Mouse (Mus musculus): Measurements from ENCODE around the gene Inka2. TPM values are rescaled to one million over a fixed set of nuclear protein-coding genes. Genes with fewer than 3 reads are reported as not detected.
A peak's percentile ranks its signal among the peaks of the same experiment; 100 is the strongest.

The Inka2 gene
- polyA plus RNA-seq (2015; fragmentation: Nextera tagmentation; extraction: Ambion mirVana) = 11.6 and 11.8 TPM in 2 replicates

- Histone ChIP-seq H3K27me3 (peaks cover 15% of the 10 kb centered on the region; the same call in 1 of the 2 replicates), H3K27ac (replicated peaks) (peak within 1 kb of the TSS; percentile 69), H3K9me3 (no peaks in the 10 kb centered on the region), H3K4me1 (replicated peaks) (peaks cover 22% of the 10 kb centered on the region), H3K4me3 (peak within 1 kb of the TSS; percentile 52), H3K36me3 (no peaks in the 10 kb centered on the region), H3K9ac (peak within 1 kb of the TSS; percentile 53), H3K4me2 (peak within 1 kb of the TSS; percentile 99)
- 2% methylated on average over 38 of the region's 43 CpGs for WGBS
- peak; percentile 95 for ATAC-seq (ENCODE audit: low FRiP score, low read depth)
Observed at GRCm38 (mm10) chr3:105704031-105705008, at the start of gene Inka2. Gene Inka2 (plus strand): TSS chr3:105704599.

DNA sequence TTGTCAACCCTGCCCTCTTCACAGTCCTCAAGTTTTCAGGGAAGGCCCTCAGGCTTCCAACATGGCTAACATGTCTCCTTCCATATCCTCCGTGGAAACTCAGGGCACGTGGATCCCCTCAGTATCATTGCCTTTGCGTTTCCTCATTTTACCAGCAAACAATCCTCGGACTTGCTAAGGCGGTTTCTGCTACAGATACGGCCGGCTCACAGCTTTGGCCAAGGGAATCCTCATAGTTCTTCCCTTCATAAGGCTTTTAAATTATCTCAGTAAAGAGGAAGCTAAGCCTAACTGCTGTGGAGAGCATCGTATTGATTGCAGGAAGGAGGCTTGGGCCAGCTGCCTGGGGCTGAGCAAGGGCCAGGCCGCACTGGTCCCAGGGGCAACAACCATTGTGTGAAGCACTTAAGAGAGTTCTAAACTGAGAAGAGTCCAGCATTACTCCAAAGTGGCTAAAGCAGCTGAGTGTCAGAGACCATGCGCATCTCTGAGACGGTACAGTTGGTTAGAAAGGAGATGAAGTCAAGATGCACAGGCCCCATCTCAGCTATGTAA, 49.3 kb upstream of the Inka2 start:
- no peaks in the 10 kb centered on the region for H3K27me3 ChIP-seq
- no peaks in the 10 kb centered on the region for H3K36me3 ChIP-seq
- no peak overlapping the region for H3K4me3 ChIP-seq
- no peak for ATAC-seq (ENCODE audit: low FRiP score, low read depth)
- H3K9me3 ChIP-seq = no peaks in the 10 kb centered on the region
- no peak overlapping the region for H3K9ac ChIP-seq
- no peaks in the 10 kb centered on the region for H3K4me1 ChIP-seq (replicated peaks)
- 95% methylated on average over 11 of the region's 11 CpGs for WGBS
- H3K4me2 ChIP-seq = no peak overlapping the region
- H3K27ac ChIP-seq (replicated peaks) = no peak overlapping the region

GRCm38 (mm10) chr3:105660530-105660929, 43.9 kb upstream of the Inka2 start:
- H3K27ac ChIP-seq (replicated peaks) = no peak overlapping the region
- 76% methylated on average over 2 of the region's 2 CpGs for WGBS
- H3K4me3 ChIP-seq = no peak overlapping the region
- no peaks in the 10 kb centered on the region for H3K9me3 ChIP-seq
- no peaks in the 10 kb centered on the region for H3K27me3 ChIP-seq
- ATAC-seq (ENCODE audit: low FRiP score, low read depth) = no peak
- H3K9ac ChIP-seq = no peak overlapping the region
- no peak overlapping the region for H3K4me2 ChIP-seq
- no peaks in the 10 kb centered on the region for H3K4me1 ChIP-seq (replicated peaks)
- 0 out of 2 replicates have a peak, but pooled peaks cover 2% of the 10 kb centered on the region for H3K36me3 ChIP-seq

DNA sequence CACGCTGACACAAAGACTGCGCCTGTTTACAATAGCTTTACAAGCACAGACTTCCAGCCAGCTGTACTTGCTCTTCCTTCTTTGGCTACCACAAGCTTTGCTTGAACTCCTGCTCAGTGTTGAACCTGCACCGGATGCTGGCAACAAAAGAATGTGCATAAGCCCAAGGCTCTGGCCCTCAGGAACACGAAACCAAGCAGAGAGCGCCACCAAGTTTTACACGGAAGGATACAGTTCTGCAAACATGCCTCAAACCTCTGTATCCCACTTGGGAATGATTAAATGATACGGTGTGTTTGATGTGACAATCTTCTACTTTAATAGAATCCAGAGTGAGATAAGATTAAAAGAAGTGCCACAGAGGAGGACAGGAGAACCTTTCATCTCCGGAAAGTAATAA, 41.4 kb upstream of the Inka2 start:
- H3K9ac ChIP-seq = no peak overlapping the region
- no peaks in the 10 kb centered on the region for H3K9me3 ChIP-seq
- 0 out of 2 replicates have a peak, but pooled peaks cover 5% of the 10 kb centered on the region for H3K36me3 ChIP-seq
- 81% methylated on average over 8 of the region's 8 CpGs for WGBS
- H3K4me3 ChIP-seq = no peak overlapping the region
- no peak for ATAC-seq (ENCODE audit: low FRiP score, low read depth)
- H3K4me2 ChIP-seq = no peak overlapping the region
- no peak overlapping the region for H3K27ac ChIP-seq (replicated peaks)
- H3K27me3 ChIP-seq = no peaks in the 10 kb centered on the region
- no peaks in the 10 kb centered on the region for H3K4me1 ChIP-seq (replicated peaks)

GRCm38 (mm10) chr3:105665105-105665765, 39.2 kb upstream of the Inka2 start:
- no peak overlapping the region for H3K4me2 ChIP-seq
- H3K36me3 ChIP-seq = 0 out of 2 replicates have a peak, but pooled peaks cover 5% of the 10 kb centered on the region
- 87% methylated on average over 9 of the region's 9 CpGs for WGBS
- H3K9me3 ChIP-seq = no peaks in the 10 kb centered on the region
- H3K27me3 ChIP-seq = no peaks in the 10 kb centered on the region
- no peaks in the 10 kb centered on the region for H3K4me1 ChIP-seq (replicated peaks)
- H3K4me3 ChIP-seq = no peak overlapping the region
- H3K9ac ChIP-seq = no peak overlapping the region
- no peak overlapping the region for H3K27ac ChIP-seq (replicated peaks)
- no peak for ATAC-seq (ENCODE audit: low FRiP score, low read depth)

DNA sequence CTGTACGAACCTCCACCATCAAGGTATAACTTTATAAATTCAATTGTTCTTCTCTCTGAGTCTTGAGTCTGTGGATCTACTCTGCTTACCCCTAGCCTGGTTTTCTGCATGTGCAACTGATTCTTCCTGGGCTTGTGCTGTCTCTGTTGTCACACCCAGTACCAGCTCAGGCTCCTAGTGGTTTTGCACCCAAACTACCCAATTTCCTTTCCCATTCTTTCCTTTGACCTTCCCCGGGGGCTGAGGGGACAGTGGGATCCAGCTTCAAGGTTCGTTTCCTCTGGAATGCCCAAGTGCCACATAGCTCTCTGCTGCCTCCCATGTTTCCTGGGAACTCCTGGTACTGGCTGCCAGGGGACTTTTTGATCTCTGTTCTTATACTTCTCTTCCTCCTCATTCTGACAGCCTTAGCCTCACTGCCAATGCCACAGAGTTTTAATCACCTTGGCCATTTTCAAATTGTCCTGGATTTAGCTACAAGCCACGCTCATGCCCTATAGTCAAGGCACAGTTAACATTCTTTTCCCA, 37.3 kb upstream of the Inka2 start:
- no peak for ATAC-seq (ENCODE audit: low FRiP score, low read depth)
- no peak overlapping the region for H3K9ac ChIP-seq
- H3K27ac ChIP-seq (replicated peaks) = no peak overlapping the region
- H3K4me1 ChIP-seq (replicated peaks) = no peaks in the 10 kb centered on the region
- WGBS = 74% methylated on average over 4 of the region's 4 CpGs
- no peak overlapping the region for H3K4me3 ChIP-seq
- 0 out of 2 replicates have a peak, but pooled peaks cover 5% of the 10 kb centered on the region for H3K36me3 ChIP-seq
- no peaks in the 10 kb centered on the region for H3K27me3 ChIP-seq
- H3K9me3 ChIP-seq = no peaks in the 10 kb centered on the region
- H3K4me2 ChIP-seq = no peak overlapping the region

DNA sequence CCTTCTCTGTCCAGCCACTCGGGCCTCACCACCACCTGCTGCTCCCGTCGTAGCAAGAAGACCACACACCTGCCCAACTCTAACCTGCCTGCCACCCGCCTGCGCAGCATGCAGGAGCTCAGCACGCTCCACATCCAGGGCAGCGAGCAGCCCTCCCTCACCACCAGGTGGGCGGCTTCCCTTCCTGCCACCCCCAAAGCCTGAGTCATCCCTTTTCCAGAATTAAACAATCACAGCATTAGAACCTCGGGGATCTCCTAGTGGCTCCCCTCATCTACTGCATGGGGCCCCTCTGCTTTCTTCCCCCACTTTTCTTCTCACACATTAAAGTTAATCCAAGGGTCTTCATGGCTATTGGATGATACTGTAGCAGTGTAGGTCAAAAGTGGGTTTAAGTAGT, 36.2 kb upstream of the Inka2 start:
- no peak overlapping the region for H3K4me2 ChIP-seq
- no peak overlapping the region for H3K9ac ChIP-seq
- 0 out of 2 replicates have a peak, but pooled peaks cover 5% of the 10 kb centered on the region for H3K36me3 ChIP-seq
- no peaks in the 10 kb centered on the region for H3K9me3 ChIP-seq
- H3K27me3 ChIP-seq = no peaks in the 10 kb centered on the region
- WGBS = 49% methylated on average over 9 of the region's 9 CpGs
- no peaks in the 10 kb centered on the region for H3K4me1 ChIP-seq (replicated peaks)
- no peak for ATAC-seq (ENCODE audit: low FRiP score, low read depth)
- H3K4me3 ChIP-seq = no peak overlapping the region
- no peak overlapping the region for H3K27ac ChIP-seq (replicated peaks)

DNA sequence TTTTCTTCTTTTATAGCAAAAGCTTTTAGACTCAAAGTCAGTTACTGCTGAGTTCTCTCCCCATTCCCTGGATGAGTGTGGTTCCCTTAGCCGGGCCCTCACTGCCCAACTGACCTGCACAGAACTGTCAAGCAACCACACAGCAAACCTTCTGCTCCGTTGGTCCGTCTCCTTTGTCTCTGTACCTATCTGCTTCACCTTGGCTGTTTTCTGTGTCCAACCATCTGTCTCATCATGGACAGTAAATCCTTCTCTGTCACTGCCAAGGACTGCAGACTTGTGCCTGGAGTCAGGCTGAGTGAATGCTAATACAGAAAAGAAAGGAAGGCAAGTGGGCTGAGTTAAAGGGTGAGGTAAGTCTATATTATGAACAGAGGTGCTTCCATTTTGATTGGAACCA, 34.6 kb upstream of the Inka2 start:
- WGBS = 89% methylated on average over 3 of the region's 3 CpGs
- no peak overlapping the region for H3K4me3 ChIP-seq
- no peak for ATAC-seq (ENCODE audit: low FRiP score, low read depth)

GRCm38 (mm10) chr3:105670801-105671200, 33.6 kb upstream of the Inka2 start:
- H3K27me3 ChIP-seq = no peaks in the 10 kb centered on the region
- WGBS = 89% methylated on average over 1 of the region's 1 CpGs
- no peak overlapping the region for H3K4me3 ChIP-seq
- H3K27ac ChIP-seq (replicated peaks) = no peak overlapping the region
- 0 out of 2 replicates have a peak, but pooled peaks cover 2% of the 10 kb centered on the region for H3K36me3 ChIP-seq
- H3K9ac ChIP-seq = no peak overlapping the region
- no peak overlapping the region for H3K4me2 ChIP-seq
- H3K4me1 ChIP-seq (replicated peaks) = no peaks in the 10 kb centered on the region
- no peak for ATAC-seq (ENCODE audit: low FRiP score, low read depth)
- no peaks in the 10 kb centered on the region for H3K9me3 ChIP-seq

More for the DNA sequence above, 34.6 kb upstream of the Inka2 start:
- Histone ChIP-seq H3K36me3 (0 out of 2 replicates have a peak, but pooled peaks cover 4% of the 10 kb centered on the region), H3K9me3 (no peaks in the 10 kb centered on the region), H3K9ac (no peak overlapping the region), H3K4me1 (replicated peaks) (no peaks in the 10 kb centered on the region), H3K4me2 (no peak overlapping the region), H3K27ac (replicated peaks) (no peak overlapping the region), H3K27me3 (no peaks in the 10 kb centered on the region)

GRCm38 (mm10) chr3:105674595-105675218, 29.7 kb upstream of the Inka2 start:
- Histone ChIP-seq H3K4me2 (no peak overlapping the region), H3K4me1 (replicated peaks) (no peaks in the 10 kb centered on the region), H3K9me3 (no peaks in the 10 kb centered on the region), H3K9ac (no peak overlapping the region), H3K27me3 (no peaks in the 10 kb centered on the region), H3K36me3 (peaks cover 20% of the 10 kb centered on the region), H3K4me3 (no peak overlapping the region), H3K27ac (replicated peaks) (no peak overlapping the region)
- ATAC-seq (ENCODE audit: low FRiP score, low read depth) = peak; percentile 87
- WGBS = 22% methylated on average over 7 of the region's 7 CpGs

- 54% methylated on average over 2 of the region's 2 CpGs for WGBS
- Histone ChIP-seq H3K4me3 (no peak overlapping the region), H3K36me3 (peaks cover 22% of the 10 kb centered on the region), H3K4me2 (no peak overlapping the region), H3K27me3 (no peaks in the 10 kb centered on the region), H3K27ac (replicated peaks) (no peak overlapping the region), H3K9me3 (no peaks in the 10 kb centered on the region), H3K9ac (no peak overlapping the region), H3K4me1 (replicated peaks) (no peaks in the 10 kb centered on the region)
- no peak for ATAC-seq (ENCODE audit: low FRiP score, low read depth)
Observed at GRCm38 (mm10) chr3:105675932-105676331, 28.5 kb upstream of the Inka2 start.
